Mouse (Mus musculus) c-Kit-positive CD71-positive TER-119-positive erythroid progenitor cells, embryonic 14.5 days (primary cell): ENCODE data around the gene Cbl.

ENCODE experiments used
- DNase-seq: peaks from one replicate; pipeline ENCODE4 v3.0.0-alpha.2; 2013; ENCODE audit warnings: low spot score

Gene Cbl

DNA sequence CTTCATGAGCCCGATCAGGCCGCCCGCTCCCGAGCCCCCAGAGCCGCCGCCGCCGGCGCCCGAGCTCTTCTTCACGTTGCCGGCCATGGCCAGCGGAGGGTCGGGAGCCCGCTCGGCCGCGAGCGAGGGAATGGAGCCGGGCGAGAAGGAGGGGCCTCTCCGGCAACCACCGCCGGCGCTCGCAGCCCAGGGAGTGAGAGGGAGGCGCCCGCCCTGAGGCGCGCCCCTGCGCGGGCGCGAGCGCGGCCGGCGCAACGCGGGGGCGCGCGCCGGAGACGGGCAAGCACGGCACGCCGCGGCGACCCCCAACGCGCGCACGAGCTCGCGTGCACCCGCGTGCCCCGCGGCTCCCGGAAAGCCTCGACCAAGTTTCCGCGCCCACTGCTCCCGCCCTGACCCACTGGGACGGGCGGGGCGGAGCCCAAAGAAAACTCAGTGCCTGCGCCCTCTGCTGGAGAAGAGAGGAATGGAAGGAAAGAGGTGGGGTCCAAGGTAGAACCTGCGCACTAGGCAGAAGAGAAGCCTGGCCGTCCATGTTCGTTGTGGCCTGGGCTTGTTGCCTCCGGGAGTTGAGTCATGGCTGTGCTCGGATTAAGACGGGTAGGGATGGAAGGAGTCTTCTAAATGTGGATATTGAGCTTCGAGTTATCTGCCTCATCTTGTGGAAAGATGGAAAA, at the start of gene Cbl:
Cbl (minus strand) TSS at position 248 of the 677 bp plus-strand sequence.
- DNase-seq, result peak; percentile 98

DNA sequence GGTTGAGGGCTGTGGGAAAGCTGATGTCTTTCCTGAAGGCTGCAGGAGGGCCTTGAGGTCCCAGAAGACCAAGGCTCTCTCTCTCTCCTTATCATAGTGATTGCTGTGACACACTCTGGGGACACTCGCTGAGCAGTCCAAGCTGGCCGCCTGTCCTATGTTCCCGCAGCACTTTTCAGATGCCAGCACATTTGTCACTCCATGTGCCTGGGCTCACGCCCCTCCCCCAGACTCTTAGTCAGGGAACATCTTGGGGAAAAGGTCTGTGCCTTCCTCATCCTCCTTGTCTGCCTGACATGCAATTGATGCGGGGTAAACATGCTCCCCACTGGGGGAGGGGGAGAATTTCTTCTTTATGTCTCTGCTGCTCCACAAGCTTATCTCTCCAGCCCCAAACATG, 49.3 kb upstream of the Cbl start:
- no peak for DNase-seq

DNA sequence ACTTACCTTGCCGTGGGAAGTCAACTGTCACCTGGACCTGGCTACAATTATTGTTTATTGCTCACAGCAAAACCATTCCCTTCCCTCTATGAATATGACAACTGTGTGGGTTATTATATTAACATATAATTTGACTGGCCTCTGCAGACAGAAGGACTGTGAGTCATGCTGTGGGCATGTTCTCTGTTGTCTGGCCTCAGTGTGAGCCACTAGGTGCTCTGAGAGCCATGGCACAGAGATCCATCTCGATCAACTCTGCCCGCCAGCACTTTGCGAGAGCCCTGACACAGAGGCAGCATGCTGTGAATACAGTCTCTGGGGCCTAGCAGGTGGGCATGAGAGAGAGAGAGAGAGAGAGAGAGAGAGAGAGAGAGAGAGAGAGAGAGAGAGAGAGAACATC, 36.1 kb upstream of the Cbl start:
- no peak for DNase-seq

DNA sequence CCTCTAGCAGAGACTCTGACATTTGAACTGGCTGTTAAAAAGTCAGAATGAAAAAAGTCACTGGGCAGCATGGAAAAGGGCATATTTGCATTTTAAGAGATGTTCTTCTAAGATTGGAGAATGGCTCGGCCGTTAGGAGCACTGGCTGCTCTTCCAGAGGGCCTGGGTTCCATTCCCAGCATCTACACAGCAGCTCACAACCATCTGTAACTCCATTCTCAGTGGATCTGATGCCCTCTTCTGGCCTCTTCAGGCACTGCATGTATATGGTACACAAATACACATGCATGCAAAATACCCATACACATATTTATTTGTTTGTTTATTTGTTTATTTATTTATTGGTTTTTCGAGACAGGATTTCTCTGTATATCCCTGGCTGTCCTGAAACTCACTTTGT, 35.2 kb upstream of the Cbl start:
- DNase-seq, result peak; percentile 60

DNA sequence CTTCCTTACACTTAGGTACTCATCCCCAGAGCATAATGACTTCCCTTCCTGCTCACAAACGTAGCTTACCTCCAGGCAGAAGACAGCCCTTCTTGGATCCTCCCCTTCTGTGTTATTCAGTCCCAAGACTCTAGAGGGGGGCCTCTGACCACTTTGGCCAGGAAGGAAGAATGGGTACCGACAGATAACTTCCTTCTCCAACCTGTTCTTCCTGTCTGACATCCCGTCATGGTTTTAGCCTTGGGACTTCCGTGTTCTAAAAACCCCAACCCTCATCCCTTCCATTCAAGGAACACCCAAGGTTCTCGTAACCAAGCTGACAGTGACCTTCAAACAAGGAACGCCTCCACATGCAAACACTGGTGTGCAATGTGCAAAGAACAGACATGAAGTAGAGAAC, 34.6 kb upstream of the Cbl start, which contains the start of gene Nlrx1:
Nlrx1 (minus strand) TSS at position 168 of the 400 bp plus-strand sequence.
- DNase-seq, result peak; percentile 64

DNA sequence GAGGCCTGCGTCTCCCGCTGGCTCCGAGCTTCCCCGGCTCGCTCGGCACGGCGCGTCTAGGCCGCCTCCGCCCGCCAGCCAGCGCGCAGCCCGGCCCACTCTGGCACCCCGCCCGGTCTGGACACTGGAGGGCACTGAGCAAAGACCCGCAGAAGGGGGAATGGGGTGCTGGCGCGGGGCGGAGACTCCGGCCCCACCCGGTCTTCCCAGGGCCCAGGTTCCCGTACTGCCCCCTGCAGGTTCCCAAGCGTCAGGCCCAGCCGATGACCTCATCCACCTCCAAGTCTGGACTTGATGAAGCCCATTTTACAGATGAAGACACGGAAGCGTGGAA, 34.1 kb upstream of the Cbl start:
- peak; percentile 83 for DNase-seq

DNA sequence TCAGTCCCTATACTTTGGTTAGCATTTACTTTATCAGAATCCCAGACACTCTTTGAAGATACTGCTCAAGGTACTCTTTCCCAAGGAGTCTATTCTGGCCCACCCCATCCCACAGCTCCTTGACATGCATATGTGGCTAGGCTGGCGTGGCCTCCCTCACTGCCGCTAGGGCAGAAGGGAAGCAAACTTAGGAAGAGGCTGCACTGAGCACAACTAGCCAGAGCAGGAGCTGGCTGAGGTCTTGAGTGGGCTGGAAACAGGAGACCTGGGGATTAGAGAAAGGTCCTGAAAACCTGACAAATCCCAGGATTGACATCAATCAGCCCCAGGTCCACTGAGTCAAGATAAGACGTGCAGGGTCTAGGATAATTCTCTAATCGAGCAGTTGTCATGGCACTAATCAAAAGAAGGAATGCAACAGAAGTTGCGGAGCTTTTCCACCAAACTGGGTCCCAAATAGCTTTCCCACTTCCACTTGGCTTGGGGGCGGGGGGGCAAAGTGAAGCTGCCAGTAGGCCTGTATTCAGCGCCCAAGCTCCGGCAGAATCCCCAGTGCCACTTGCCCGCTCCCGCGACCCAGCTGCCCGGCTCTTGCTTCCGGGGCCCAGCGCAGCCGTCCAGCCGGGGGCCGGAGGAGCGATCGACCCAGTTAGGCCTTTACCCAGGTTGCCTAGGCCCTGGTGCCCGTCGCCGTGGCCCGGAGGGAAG, 33.6 kb upstream of the Cbl start:
- DNase-seq, result no peak

DNA sequence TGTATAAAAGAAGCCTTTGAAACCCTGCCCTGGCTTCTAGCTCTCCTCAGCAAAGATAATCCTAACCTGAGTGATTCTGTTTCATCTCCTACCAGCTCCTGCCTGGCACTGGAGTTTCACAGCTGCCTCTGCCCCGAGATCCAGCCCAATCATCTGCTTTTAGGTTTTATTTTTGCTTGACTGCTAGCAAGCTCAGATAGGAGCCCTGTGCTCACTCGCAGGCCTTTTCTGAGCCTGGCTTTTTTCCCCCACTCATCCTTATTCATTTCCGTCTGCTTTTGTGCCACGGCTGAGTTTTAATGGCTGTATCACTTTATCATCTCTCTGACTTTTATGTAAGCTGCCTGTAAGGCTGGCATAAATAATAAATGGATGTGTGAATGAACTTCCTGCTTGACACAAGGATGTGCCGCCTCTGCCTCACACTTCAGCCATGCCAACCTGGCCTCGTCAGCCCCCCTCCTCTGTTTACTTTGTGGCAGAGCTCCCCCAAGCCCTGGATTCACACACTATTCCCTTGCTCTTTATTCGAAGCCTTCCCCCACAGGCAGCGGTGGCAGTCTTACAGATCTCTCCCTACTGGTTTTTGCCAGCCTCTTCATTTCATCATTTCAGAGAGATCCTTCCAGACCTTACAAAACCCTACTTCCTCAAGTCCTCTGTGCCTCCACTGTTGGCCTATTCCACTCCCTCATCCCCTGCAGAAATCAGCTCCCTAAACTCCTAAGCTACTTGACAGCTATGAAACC, 32.8 kb upstream of the Cbl start:
- DNase-seq, result no peak

DNA sequence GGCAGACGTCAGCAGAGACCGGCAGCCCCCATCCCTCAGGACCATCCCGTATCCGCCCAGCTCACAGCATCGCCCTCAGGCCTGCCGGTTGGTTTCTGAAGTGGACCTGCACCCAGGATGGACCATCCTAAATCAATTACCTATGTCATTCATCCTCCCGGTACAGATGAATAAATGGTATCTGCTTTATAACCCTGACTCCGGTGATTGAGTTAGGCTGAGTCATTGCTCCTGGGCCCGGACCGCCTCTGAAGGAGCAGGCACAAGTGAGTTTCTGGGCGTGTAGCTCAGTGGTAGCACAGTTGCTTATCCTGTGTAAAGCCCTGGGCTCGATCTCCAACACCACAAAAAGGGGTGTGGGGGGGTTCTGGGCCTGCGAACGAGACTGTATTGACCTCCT, 27.5 kb upstream of the Cbl start:
- no peak for DNase-seq

DNA sequence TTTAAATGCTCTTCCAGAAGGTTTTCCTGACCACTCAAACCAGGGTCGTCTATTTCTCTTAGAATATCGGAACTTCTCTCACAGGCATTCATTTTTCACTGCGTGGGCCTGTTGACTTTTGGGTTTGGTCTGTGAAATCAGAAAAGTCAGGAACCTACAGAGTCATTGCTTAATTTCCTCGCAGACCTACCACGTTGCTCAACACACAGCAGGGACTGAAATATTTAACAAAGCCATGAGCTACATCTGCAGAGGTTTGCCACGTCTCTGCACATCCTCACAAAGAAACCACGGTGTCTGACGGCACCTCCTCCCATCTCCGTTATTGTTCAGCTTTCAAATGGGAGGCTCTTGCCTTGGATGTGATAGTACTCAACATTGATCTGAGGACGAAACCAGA, 25.2 kb upstream of the Cbl start:
- no peak for DNase-seq

DNA sequence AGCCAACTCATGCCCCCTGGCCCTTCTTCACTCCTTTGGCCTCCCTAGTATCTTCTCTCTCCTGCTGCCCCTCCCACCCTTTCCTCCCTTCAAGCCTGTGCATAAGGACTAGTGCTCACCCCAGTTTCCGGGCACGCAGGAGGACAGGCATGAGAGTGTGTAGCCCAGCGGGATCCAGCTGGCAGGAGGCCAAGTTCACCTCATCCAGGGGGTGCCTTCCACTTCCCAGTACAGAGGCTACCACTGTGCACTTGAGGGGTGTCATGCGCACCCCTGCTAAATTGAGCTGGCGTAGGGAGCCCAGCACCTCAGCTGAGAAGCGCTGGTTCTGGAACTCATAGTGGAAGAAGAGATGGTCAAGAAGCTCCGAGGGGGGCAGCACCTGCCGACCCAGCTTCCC, 22.4 kb upstream of the Cbl start:
- DNase-seq, result no peak

DNA sequence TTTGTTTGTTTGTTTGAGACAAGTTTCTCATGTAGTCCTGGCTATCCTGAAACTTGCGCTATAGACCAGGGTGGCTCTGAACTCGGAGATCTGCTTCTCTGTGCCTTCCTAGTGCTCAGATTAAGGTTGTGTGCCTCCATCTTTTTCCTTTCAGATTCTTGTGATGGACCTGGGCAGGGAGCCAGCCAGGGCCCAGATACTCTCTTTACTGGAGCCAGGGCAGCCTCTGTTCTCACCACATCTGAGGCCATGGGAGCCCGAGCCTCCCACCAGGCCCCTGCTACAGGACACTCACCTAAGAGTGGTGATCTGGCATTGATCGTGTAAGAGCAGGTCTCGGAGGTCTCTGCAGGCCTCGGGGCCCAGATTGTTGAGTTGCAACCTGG, 21.3 kb upstream of the Cbl start:
- no peak for DNase-seq

DNA sequence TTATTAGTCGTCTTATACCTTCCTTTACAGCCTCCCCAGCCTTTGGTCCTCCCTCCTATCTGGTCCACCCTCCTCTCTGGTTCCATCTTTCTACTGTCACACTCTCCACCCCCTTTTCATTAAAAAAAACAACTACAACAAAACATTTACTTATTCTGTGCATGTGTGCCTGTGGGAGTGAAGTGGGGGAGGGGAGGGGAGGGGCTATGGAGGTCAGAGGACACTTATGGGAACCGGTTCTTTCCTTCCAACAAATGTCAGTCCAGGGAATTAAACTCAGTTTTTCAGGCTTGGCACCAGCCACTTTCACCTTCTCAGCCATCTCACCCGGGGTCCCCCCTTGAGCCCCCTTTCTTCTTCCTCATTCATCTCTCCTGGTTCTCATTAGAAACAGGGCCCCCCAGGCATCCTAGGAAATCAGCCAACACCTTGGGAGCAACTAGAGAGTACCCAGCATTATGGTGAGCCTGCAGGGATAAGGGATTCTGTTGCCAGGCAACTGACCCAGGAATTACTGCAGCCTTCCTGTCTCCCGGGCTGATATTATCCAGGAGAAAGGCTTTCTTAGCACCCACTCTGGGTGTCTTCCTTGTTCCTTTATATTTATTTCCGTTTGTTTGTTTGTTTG, 20.8 kb upstream of the Cbl start:
- DNase-seq, result no peak

DNA sequence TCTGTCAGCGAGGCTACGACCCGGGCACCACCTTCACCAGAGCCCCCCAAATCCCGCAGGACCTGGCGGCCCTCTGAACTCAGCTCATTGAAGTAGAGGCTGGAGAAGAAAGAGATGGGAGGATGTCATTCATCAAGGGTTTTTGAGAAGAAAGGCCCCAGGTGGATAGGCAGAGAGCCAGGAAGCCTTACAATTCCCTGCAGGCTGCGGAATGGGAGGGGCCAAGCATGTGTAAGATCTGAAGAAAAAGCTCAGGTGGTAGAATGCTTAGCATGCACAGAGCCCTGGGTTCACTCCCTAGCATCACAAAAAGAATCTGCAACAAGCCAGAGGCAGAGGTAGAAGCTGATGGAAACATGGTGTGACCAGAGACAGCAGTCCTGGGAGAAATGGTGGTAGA, 19.6 kb upstream of the Cbl start:
- DNase-seq, result no peak

DNA sequence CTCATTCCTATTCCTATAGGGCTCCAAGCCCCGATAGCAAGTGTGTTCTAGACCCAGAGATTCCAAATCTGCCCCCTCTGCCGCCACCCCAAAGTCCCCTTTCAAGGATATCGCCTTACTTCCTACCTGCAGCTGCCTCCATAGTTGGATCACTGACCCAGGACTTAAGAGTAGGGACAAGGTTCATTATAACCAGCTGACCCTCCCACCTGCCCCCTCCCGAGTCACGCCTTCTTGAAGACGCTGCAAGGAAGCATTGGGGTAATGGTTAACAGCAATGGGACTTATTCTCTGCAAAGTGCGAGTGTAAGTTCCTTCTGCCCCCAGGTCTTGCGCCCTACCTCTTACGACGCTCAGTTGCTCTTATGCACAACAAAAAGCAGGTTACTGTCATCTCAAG, 17.5 kb upstream of the Cbl start, which contains the start of gene Pdzd3:
Pdzd3 (minus strand) TSS at position 158 of the 400 bp plus-strand sequence.
- DNase-seq, result no peak

DNA sequence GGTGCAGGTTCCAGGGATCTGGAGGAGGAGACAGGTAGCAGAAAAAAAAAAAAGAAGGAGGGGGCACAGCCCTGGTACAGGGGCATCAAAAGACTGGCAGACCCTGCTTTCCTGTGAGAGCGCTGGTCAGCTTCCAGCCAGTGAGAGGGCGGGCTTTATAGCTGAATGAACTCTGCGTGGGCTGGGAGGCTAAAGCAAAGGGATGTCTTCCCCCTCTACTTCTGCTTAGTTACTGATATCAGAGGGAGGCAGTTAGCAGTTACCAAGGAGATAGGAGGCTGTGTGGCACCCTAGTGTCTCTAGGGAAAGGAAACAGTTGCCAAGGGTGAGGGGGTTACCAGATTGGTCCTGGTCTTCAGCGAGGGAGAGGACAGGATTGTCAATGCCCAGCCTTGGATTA, 16.6 kb upstream of the Cbl start:
- DNase-seq, result no peak

DNA sequence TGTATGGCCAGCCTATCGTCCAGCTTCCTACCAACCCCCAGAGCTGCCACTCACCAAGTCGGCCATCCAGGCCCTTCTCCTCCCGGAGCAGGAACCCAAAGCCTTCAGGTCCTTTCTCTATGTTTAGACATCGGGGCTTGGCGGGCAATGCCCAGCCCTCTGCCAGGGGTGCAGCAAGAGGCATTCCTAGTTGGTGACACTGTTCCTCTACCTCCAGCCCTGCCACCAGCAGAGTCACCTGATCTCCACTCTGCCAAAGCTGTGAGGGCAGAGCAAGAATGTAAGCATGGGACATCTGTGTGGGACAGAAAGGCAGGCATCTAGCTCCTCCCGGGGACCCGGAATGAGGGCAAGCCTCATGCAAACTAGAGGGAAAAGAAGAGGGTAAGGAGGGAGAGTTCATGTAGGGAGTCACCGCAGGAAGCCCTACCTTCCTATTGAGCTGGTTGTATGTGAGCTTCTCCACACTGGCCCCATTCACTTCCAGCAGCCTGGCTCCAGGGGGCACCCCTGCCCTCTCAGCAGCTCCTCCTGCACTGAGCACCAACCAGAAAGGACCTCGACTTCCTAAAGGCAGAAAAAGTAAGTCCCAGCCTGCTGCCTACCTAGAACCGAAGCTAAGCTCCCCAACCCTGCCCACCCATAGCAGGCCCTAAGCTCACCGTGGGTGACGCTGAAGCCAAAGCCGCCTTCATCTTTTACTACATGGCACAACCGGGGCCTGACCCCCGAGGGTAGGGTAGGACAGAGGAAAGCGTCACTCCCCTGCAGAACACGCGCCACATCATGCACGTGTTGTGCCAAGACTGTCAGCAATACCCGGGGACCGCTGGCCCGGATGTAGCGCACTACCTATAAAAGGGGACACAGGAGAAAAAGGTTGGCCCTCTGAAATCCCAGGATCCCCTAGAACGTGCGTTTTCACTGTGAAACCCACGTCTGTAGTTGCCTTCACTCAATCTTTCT, 15.6 kb upstream of the Cbl start:
- peak; percentile 39 for DNase-seq

DNA sequence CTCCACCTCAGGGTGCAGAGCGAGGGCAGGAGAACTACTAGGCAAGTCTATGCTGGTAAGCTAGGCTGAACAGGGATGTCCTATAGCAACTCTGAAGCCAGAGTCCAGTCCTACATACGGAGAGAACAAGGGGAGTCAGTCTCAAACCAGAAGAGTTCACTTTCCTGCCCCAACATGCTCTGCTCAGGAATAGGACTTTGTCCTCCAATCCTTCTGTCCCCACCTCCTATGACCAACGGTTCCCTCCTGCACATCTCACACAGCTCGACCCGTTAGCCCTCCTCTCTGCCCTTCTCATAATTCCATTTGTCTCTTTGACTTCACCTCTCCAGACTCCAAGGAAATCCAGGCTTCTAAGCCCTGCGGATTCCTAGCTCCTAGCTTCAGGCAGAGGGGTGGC, 14.1 kb upstream of the Cbl start:
- no peak for DNase-seq

DNA sequence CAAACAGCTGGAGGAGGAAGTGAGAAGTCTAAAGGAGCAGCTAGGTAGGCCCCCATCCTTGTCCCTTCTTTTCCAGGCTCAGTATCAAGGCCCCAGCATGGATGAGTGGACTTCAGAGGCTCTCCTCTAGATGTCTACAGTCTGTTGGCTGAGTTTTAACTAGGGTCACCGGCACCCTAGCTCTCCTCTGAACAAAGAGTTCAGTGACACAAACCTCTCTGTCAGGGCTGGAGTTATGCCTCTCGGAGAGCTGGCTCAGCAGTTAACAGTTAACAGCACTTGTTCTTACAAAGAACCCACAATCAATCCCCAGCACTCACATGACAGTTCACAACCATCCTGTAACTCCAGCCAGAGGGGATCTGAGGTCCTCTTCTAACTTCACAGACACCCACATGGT, 9.8 kb upstream of the Cbl start:
- no peak for DNase-seq

DNA sequence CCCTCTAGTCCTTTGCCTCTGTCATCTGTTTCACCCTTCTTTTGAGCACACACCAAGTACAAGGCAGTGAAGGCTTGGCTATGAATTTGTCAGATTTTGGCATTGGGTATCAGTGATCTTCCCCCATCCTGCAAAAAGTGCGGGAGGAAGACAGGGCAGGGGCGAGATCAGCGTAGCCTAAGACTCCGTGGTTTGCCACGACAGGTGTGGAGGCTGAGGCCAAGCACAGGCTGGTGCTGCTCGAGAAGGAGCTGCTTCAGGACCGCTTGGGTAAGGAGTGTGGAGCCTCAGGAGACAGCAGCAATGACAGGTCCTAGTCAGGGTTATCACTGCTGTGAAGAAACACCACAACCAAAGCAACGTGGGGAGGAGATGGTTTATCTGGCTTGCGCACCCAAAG, 7.6 kb upstream of the Cbl start:
- no peak for DNase-seq

DNA sequence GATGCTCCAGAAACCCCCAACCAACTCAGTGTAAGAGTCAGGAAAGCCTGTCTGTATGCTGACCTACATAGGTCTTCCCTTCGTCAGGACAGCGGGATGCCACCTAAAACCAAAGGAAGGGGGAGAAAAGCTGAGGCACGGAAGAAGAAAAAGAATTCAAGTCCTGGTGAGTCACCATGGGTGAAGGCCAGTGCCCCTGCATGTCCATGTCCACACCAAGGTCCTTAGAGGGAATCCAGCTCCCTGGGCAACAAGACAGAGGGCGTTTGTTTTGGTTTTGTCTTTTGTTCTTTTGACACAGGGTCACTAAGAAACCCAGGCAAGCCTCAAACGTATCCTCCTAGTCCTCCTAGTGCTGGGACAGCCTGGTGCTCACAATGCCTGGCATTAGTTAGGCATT, 7.1 kb upstream of the Cbl start:
- no peak for DNase-seq

DNA sequence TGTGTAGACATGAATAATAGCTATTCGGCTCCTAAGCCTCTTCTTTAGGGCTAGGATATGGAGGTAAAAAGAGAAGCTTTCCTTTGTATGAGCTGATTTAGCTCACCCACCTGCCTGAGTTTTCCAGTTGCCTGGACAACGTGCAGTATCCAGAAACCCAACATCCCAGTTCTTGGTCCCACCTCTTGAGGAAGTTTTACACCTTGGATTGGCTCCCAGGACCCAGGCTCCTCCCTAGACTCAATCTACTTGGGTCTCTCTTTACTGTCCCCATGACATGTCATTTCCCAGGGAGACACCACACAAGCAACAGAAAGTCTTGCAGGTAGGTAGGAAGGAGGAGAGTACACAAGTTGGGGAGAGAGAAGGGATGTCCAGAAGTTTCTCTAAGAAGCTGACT, 6.5 kb upstream of the Cbl start, which contains the start of gene Ccdc153:
Ccdc153 (plus strand) TSS at position 278 of the 400 bp plus-strand sequence.
- DNase-seq, result no peak
